Mouse (Mus musculus) forebrain, embryonic 11.5 days (tissue): ENCODE measurements around the gene Etv3. TPM values are rescaled to one million over a fixed set of nuclear protein-coding genes. Genes with fewer than 3 reads are reported as not detected.
"Not testable (repeated sequence)": the region's sequence is repeated elsewhere in the genome, so short reads cannot be mapped to it uniquely, and the experiment has no call there.

ENCODE experiments used
- ATAC-seq: fragments of 200-750 bp; cut with Nextera tagmentation; replicated peaks from 2 replicates; pipeline ENCODE4 v1.8.0; 2017; ENCODE audit warnings: moderate TSS enrichment; ENCODE audit not compliant: low FRiP score
- DNase-seq: peaks from one replicate; pipeline ENCODE4 v3.0.0-alpha.2; 2017; ENCODE audit warnings: low spot score
- H3K27ac ChIP-seq: fragments of 300-500 bp; sonication (generic); 2 replicates; pipeline ENCODE4 v1.5.1; 2014; ENCODE audit warnings: low read depth, low read length
- H3K27me3 ChIP-seq: fragments of 300-500 bp; sonication (generic); 2 replicates; pipeline ENCODE4 v1.6.1; 2014; ENCODE audit warnings: mild to moderate bottlenecking, low read length, mixed read lengths; ENCODE audit not compliant: control insufficient read depth, insufficient read depth
- H3K36me3 ChIP-seq: fragments of 300-500 bp; sonication (generic); 2 replicates; pipeline ENCODE4 v1.6.1; 2014; ENCODE audit warnings: mild to moderate bottlenecking, low read length, moderate library complexity, mixed read lengths; ENCODE audit not compliant: control insufficient read depth, insufficient read depth
- H3K4me1 ChIP-seq: fragments of 300-500 bp; sonication (generic); replicated peaks from 2 replicates; pipeline ENCODE4 v1.6.1; 2014; ENCODE audit warnings: low read length, mixed read lengths; ENCODE audit not compliant: control insufficient read depth, insufficient read depth
- H3K4me2 ChIP-seq: fragments of 300-500 bp; sonication (generic); 2 replicates; pipeline ENCODE4 v1.6.1; 2014; ENCODE audit warnings: low read depth, mild to moderate bottlenecking, low read length, moderate library complexity, mixed read lengths; ENCODE audit not compliant: severe bottlenecking
- H3K4me3 ChIP-seq: fragments of 300-500 bp; sonication (generic); 2 replicates; pipeline ENCODE4 v1.5.1; 2014; ENCODE audit warnings: low read depth, low read length
- H3K9ac ChIP-seq: fragments of 300-500 bp; sonication (generic); 2 replicates; pipeline ENCODE4 v1.6.1; 2014; ENCODE audit warnings: low read length
- H3K9me3 ChIP-seq: fragments of 300-500 bp; sonication (generic); 2 replicates; pipeline ENCODE4 v1.6.1; 2016; ENCODE audit warnings: low read length, mixed read lengths; ENCODE audit not compliant: control insufficient read depth
- WGBS: fragments of 180-500 bp; shearing (Covaris S2); extraction: QIAGEN DNeasy Blood & Tissue Kit; methylation state at CpG from one replicate; pipeline ENCODE4 v1.1.7; 2014; 5-methylcytosine and 5-hydroxymethylcytosine counted together
- polyA plus RNA-seq: library from polyadenylated mRNA; unstranded; fragments of >200 nt; fragmentation: Nextera tagmentation; extraction: Ambion mirVana; gene quantifications from 2 replicates; pipeline ENCODE4 v1.2.1, GENCODE M21; 2014

Etv3 gene
- polyA plus RNA-seq, 1 experiment from 2014 or later, result 10.6 TPM

GRCm38 (mm10) chr3:87542481-87543215 lies 17.4 kb downstream of the Etv3 start:
- H3K27me3 ChIP-seq, result no peaks in the 10 kb centered on the region
- no peak for ATAC-seq
- 25% methylated on average over 7 of the region's 7 CpGs for WGBS
- 0 out of 2 replicates have a peak overlapping the region, but pooled peaks have one; percentile 5 for H3K9ac ChIP-seq
- H3K36me3 ChIP-seq, result no peaks in the 10 kb centered on the region; the same call in 1 of the 2 replicates
- H3K4me2 ChIP-seq, result no peak overlapping the region
- DNase-seq, result no peak
- no peaks in the 10 kb centered on the region for H3K9me3 ChIP-seq
- H3K4me1 ChIP-seq, result peaks cover 12% of the 10 kb centered on the region
- H3K27ac ChIP-seq, result no peak overlapping the region
- H3K4me3 ChIP-seq, result no peak overlapping the region

DNA sequence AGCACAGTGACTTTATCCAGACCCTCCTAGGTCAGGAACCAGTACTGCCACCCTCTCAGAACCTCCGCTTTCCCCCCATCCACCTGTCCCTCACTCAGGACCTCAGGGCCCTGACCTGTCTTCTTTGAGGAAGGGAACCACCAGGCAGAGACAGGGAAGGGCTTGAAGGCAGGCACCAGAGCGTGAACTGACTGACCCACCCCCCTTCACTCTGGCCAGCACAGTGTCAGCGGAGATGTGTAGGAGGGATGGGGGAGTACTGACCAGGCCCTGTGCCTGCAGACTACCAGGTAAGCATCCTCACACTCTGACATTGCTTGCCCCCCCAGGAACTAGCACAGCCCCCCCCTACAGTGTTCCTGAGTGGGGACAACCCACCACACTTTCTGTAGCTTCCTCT lies 20.3 kb downstream of the Etv3 start:
- ATAC-seq (no peak), DNase-seq (no peak)
- no peak overlapping the region for H3K27ac ChIP-seq
- H3K36me3 ChIP-seq, result no peaks in the 10 kb centered on the region
- WGBS, result 64% methylated on average over 3 of the region's 3 CpGs
- peaks cover 12% of the 10 kb centered on the region for H3K4me1 ChIP-seq
- H3K4me2 ChIP-seq, result no peak overlapping the region
- H3K9me3 ChIP-seq, result no peaks in the 10 kb centered on the region
- H3K4me3 ChIP-seq, result no peak overlapping the region
- no peaks in the 10 kb centered on the region for H3K27me3 ChIP-seq
- H3K9ac ChIP-seq, result no peak overlapping the region

DNA sequence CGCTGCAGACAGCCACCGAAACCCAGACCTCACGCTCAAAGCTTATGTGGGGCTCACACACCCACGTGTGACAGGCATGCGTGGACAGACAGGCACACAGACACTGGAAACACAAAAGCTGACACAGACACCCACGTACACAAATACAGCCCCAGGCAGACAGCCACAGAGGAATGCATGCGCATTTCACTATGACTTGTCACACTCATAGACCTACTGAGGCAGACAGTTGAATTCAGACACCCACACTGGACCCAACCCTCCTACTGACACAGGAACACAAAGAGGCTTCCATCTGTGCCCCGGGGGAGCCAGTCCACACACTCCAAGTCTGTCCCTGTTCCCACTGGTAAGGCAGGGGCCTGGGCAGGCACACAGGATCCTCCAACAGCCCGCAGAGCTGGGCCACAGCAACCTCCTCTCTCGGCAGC lies 21.1 kb downstream of the Etv3 start:
- H3K36me3 ChIP-seq, result no peaks in the 10 kb centered on the region
- H3K9ac ChIP-seq, result no peak overlapping the region
- no peaks in the 10 kb centered on the region for H3K9me3 ChIP-seq
- H3K27me3 ChIP-seq, result no peaks in the 10 kb centered on the region
- H3K4me1 ChIP-seq, result peaks cover 10% of the 10 kb centered on the region
- DNase-seq (no peak), ATAC-seq (no peak)
- no peak overlapping the region for H3K4me3 ChIP-seq
- no peak overlapping the region for H3K4me2 ChIP-seq
- no peak overlapping the region for H3K27ac ChIP-seq
- WGBS, result 84% methylated on average over 10 of the region's 10 CpGs

- 24% methylated on average over 14 of the region's 14 CpGs for WGBS
- Histone ChIP-seq H3K9ac (no peak overlapping the region), H3K27me3 (no peaks in the 10 kb centered on the region), H3K4me1 (no peaks in the 10 kb centered on the region), H3K4me3 (no peak overlapping the region), H3K4me2 (no peak overlapping the region), H3K27ac (no peak overlapping the region), H3K36me3 (no peaks in the 10 kb centered on the region), H3K9me3 (no peaks in the 10 kb centered on the region)
- DNase-seq (no peak), ATAC-seq (no peak)
Measured at GRCm38 (mm10) chr3:87549908-87550307, 24.7 kb downstream of the Etv3 start.

GRCm38 (mm10) chr3:87552327-87552726 lies 27.1 kb downstream of the Etv3 start:
- no peak for ATAC-seq
- no peak for DNase-seq
- Histone ChIP-seq H3K27me3 (no peaks in the 10 kb centered on the region), H3K9ac (no peak overlapping the region), H3K9me3 (no peaks in the 10 kb centered on the region), H3K4me1 (no peaks in the 10 kb centered on the region), H3K4me3 (no peak overlapping the region), H3K36me3 (no peaks in the 10 kb centered on the region), H3K4me2 (no peak overlapping the region), H3K27ac (no peak overlapping the region)
- WGBS, result 94% methylated on average over 4 of the region's 4 CpGs

GRCm38 (mm10) chr3:87553196-87553935 lies 28.2 kb downstream of the Etv3 start:
- Histone ChIP-seq H3K4me1 (no peaks in the 10 kb centered on the region), H3K9me3 (no peaks in the 10 kb centered on the region), H3K27me3 (no peaks in the 10 kb centered on the region), H3K9ac (no peak overlapping the region), H3K27ac (no peak overlapping the region), H3K4me3 (no peak overlapping the region), H3K36me3 (no peaks in the 10 kb centered on the region), H3K4me2 (no peak overlapping the region)
- DNase-seq (no peak), ATAC-seq (no peak)
- 67% methylated on average over 11 of the region's 11 CpGs for WGBS

DNA sequence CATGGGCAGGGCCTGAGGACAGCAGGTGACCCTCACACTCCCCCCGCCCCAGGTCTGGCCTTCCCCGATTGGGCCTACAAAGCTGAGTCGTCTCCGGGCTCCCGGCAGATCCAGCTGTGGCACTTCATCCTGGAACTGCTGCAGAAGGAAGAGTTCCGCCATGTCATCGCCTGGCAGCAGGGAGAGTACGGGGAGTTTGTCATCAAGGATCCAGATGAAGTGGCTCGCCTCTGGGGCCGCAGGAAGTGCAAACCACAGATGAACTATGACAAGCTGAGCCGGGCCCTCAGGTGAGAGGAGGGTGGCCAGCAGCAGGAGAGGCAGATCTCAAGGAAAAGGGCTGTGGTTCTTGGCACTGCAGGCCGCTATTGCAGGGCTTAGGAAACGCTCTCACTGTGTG lies 29.7 kb downstream of the Etv3 start:
- ATAC-seq, H3K36me3 ChIP-seq, H3K27me3 ChIP-seq, H3K4me2 ChIP-seq, H3K4me1 ChIP-seq, H3K27ac ChIP-seq, H3K9me3 ChIP-seq, DNase-seq, H3K9ac ChIP-seq, H3K4me3 ChIP-seq: not testable (repeated sequence)
- WGBS, result 90% methylated on average over 11 of the region's 13 CpGs

- 74% methylated on average over 3 of the region's 3 CpGs for WGBS
Measured at GRCm38 (mm10) chr3:87556109-87556531, 30.9 kb downstream of the Etv3 start.

More at GRCm38 (mm10) chr3:87556109-87556531, 30.9 kb downstream of the Etv3 start:
- Histone ChIP-seq H3K4me3 (no peak overlapping the region), H3K9me3 (no peaks in the 10 kb centered on the region), H3K36me3 (no peaks in the 10 kb centered on the region), H3K9ac (no peak overlapping the region), H3K4me2 (no peak overlapping the region), H3K4me1 (no peaks in the 10 kb centered on the region), H3K27ac (no peak overlapping the region), H3K27me3 (no peaks in the 10 kb centered on the region)
- ATAC-seq, result no peak
- no peak for DNase-seq
